Mouse (Mus musculus) kidney, postnatal 0 days (tissue): ENCODE results near the gene Gata3. TPM values are rescaled to one million over a fixed set of nuclear protein-coding genes. Genes with fewer than 3 reads are reported as not detected.

Experiments
- ATAC-seq: fragments of 200-750 bp; cut with Nextera tagmentation; replicated peaks from 2 replicates; pipeline ENCODE4 v1.8.0; 2017; ENCODE audit warnings: low read depth, moderate number of reproducible peaks, moderate TSS enrichment, moderate library complexity; ENCODE audit not compliant: low FRiP score
- DNase-seq: peaks from one replicate; pipeline ENCODE4 v3.0.0-alpha.2; 2016; ENCODE audit warnings: low spot score
- H3K27ac ChIP-seq: fragments of 300-500 bp; sonication (generic); 2 replicates; pipeline ENCODE4 v1.5.1; 2014; ENCODE audit warnings: mild to moderate bottlenecking
- H3K27me3 ChIP-seq: fragments of 300-500 bp; sonication (generic); 2 replicates; pipeline ENCODE4 v1.6.1; 2014; ENCODE audit warnings: low read length, mixed read lengths; ENCODE audit not compliant: insufficient read depth
- H3K36me3 ChIP-seq: fragments of 300-500 bp; sonication (generic); 2 replicates; pipeline ENCODE4 v1.6.1; 2014; ENCODE audit warnings: low read length, mixed read lengths; ENCODE audit not compliant: insufficient read depth
- H3K4me1 ChIP-seq: fragments of 300-500 bp; sonication (generic); replicated peaks from 2 replicates; pipeline ENCODE4 v1.6.1; 2014; ENCODE audit warnings: antibody characterized with exemption, low read length, mixed read lengths; ENCODE audit not compliant: insufficient read depth
- H3K4me2 ChIP-seq: fragments of 300-500 bp; sonication (generic); 2 replicates; pipeline ENCODE4 v1.6.1; 2014; ENCODE audit warnings: mild to moderate bottlenecking, low read length, moderate library complexity, mixed read lengths
- H3K4me3 ChIP-seq: fragments of 300-500 bp; sonication (generic); replicated peaks from 2 replicates; pipeline ENCODE4 v1.5.1; 2014; ENCODE audit warnings: low read depth, low read length
- H3K9ac ChIP-seq: fragments of 300-500 bp; sonication (generic); 2 replicates; pipeline ENCODE4 v1.6.1; 2014; ENCODE audit warnings: low read depth, low read length
- H3K9me3 ChIP-seq: fragments of 300-500 bp; sonication (generic); replicated peaks from 2 replicates; pipeline ENCODE4 v1.6.1; 2016; ENCODE audit warnings: low read length, inconsistent platforms, mixed read lengths
- CTCF ChIP-seq: IDR thresholded peaks from 2 replicates; pipeline ENCODE4 v1.5.1; 2016; ENCODE audit warnings: antibody characterized with exemption, low read depth, mild to moderate bottlenecking, moderate library complexity
- WGBS: fragments of 180-500 bp; shearing (Covaris S2); extraction: QIAGEN DNeasy Blood & Tissue Kit; methylation state at CpG from one replicate; pipeline ENCODE4 v1.1.7; 2014; 5-methylcytosine and 5-hydroxymethylcytosine counted together
- polyA plus RNA-seq: library from polyadenylated mRNA; unstranded; fragments of >200 nt; fragmentation: Nextera tagmentation; extraction: Ambion mirVana; gene quantifications from 2 replicates; pipeline ENCODE4 v1.2.1, GENCODE M21; 2015

The Gata3 gene
- polyA plus RNA-seq, 1 experiment from 2014 or later, result 95.1 TPM

GRCm38 (mm10) chr2:9917602-9918001 is 27.8 kb upstream of the Gata3 start:
- WGBS, result 82% methylated on average over 9 of the region's 9 CpGs
- no peak overlapping the region for H3K4me3 ChIP-seq
- H3K27ac ChIP-seq, result peak overlapping the region; percentile 79; the same call in 1 of the 2 replicates

GRCm38 (mm10) chr2:9905995-9906394 is 16.2 kb upstream of the Gata3 start:
- WGBS, result 5% methylated on average over 11 of the region's 11 CpGs
- Histone ChIP-seq H3K27ac (no peak overlapping the region), H3K4me3 (peak overlapping the region; percentile 24), H3K9me3 (no peaks in the 10 kb centered on the region), H3K27me3 (no peaks in the 10 kb centered on the region), H3K4me1 (no peaks in the 10 kb centered on the region), H3K36me3 (no peaks in the 10 kb centered on the region), H3K9ac (no peak overlapping the region), H3K4me2 (peak overlapping the region; percentile 43)
- ATAC-seq, result peak; percentile 25; the same call in 1 of the 2 replicates
- DNase-seq, result no peak
- TF ChIP-seq CTCF, result no peak

More at GRCm38 (mm10) chr2:9917602-9918001, 27.8 kb upstream of the Gata3 start:
- Histone ChIP-seq H3K4me2 (no peak overlapping the region), H3K9me3 (no peaks in the 10 kb centered on the region), H3K36me3 (peaks cover 17% of the 10 kb centered on the region), H3K27me3 (no peaks in the 10 kb centered on the region), H3K9ac (no peak overlapping the region), H3K4me1 (no peaks in the 10 kb centered on the region)
- ATAC-seq (no peak), DNase-seq (no peak)
- no peak for TF ChIP-seq CTCF

- 56% methylated on average over 14 of the region's 14 CpGs for WGBS
- no peak overlapping the region for H3K4me2 ChIP-seq
- no peak overlapping the region for H3K4me3 ChIP-seq
- ATAC-seq (no peak; the same call in 1 of the 2 replicates), DNase-seq (no peak)
- H3K27me3 ChIP-seq, result peaks cover 4% of the 10 kb centered on the region
- no peaks in the 10 kb centered on the region for H3K36me3 ChIP-seq
- no peak overlapping the region for H3K9ac ChIP-seq
- H3K4me1 ChIP-seq, result no peaks in the 10 kb centered on the region
- no peaks in the 10 kb centered on the region for H3K9me3 ChIP-seq
- TF ChIP-seq CTCF, result no peak
- no peak overlapping the region for H3K27ac ChIP-seq
These were observed 14.2 kb upstream of the Gata3 start for GRCm38 (mm10) chr2:9903854-9904560.

- H3K4me2 ChIP-seq, result no peak overlapping the region
- H3K9ac ChIP-seq, result no peak overlapping the region
- H3K27ac ChIP-seq, result no peak overlapping the region
- ATAC-seq (no peak), DNase-seq (no peak)
- 14% methylated on average over 8 of the region's 8 CpGs for WGBS
- H3K9me3 ChIP-seq, result no peaks in the 10 kb centered on the region
- H3K4me1 ChIP-seq, result peaks cover 4% of the 10 kb centered on the region; the same call in 1 of the 2 replicates
- peaks cover 59% of the 10 kb centered on the region for H3K27me3 ChIP-seq
- H3K4me3 ChIP-seq, result no peak overlapping the region
- H3K36me3 ChIP-seq, result no peaks in the 10 kb centered on the region
- TF ChIP-seq CTCF, result no peak
These were observed 8.0 kb upstream of the Gata3 start for GRCm38 (mm10) chr2:9897846-9898245.

GRCm38 (mm10) chr2:9896097-9896770 is 6.4 kb upstream of the Gata3 start:
- H3K27me3 ChIP-seq, result peaks cover 66% of the 10 kb centered on the region
- TF ChIP-seq CTCF, result no peak
- peak overlapping the region; percentile 9; the same call in 1 of the 2 replicates for H3K4me3 ChIP-seq
- peaks cover 4% of the 10 kb centered on the region; the same call in 1 of the 2 replicates for H3K4me1 ChIP-seq
- ATAC-seq (no peak), DNase-seq (peak; percentile 51)
- WGBS, result 2% methylated on average over 22 of the region's 22 CpGs
- no peak overlapping the region for H3K9ac ChIP-seq
- no peak overlapping the region for H3K27ac ChIP-seq
- no peaks in the 10 kb centered on the region for H3K9me3 ChIP-seq
- H3K36me3 ChIP-seq, result no peaks in the 10 kb centered on the region
- peak overlapping the region; percentile 41 for H3K4me2 ChIP-seq

GRCm38 (mm10) chr2:9894836-9895593 is 5.2 kb upstream of the Gata3 start:
- H3K36me3 ChIP-seq, result no peaks in the 10 kb centered on the region
- H3K4me3 ChIP-seq, result no peak overlapping the region
- no peak overlapping the region for H3K9ac ChIP-seq
- H3K4me1 ChIP-seq, result peaks cover 4% of the 10 kb centered on the region; the same call in 1 of the 2 replicates
- WGBS, result 7% methylated on average over 19 of the region's 19 CpGs
- H3K27ac ChIP-seq, result no peak overlapping the region
- no peaks in the 10 kb centered on the region for H3K9me3 ChIP-seq
- no peak for DNase-seq
- ATAC-seq, result no peak
- TF ChIP-seq CTCF, result no peak
- peaks cover 77% of the 10 kb centered on the region for H3K27me3 ChIP-seq
- H3K4me2 ChIP-seq, result no peak overlapping the region
